Mouse (Mus musculus) left cerebral cortex, adult 18-20 months (tissue): ENCODE data around the gene Dock11. TPM values are rescaled to one million over a fixed set of nuclear protein-coding genes. Genes with fewer than 3 reads are reported as not detected.

Experiments used
- DNase-seq, 2 experiments: peaks; one replicate each; pipeline ENCODE4 v3.0.0; 2021 to 2022; ENCODE audit warnings: low spot score in 2 of 2, mixed read lengths in 1 of 2
- long read RNA-seq, 2 experiments: library from polyadenylated mRNA; stranded (forward); transcript quantifications; one replicate each; pipeline ENCODE4 v2.0.0; 2021
- total RNA-seq, 2 experiments: library from RNA; stranded (reverse); gene quantifications; 2 replicates each; pipeline ENCODE4 v1.2.3; 2021

Dock11 gene
- total RNA-seq, result 1 to 10 TPM; 5.9 to 6.1 TPM
- long read RNA-seq, experiment 1, full-length matches to known transcripts, result 1 of 3 reads
- long read RNA-seq, experiment 1, partial matches to known transcripts, result 1 of 3 reads
- long read RNA-seq, experiment 1, other reads (novel, unspliced or antisense), result 1 of 3 reads
- long read RNA-seq, experiment 2, partial matches to known transcripts, result 1 of 1 reads
- long read RNA-seq, experiment 2, other reads (novel, unspliced or antisense), result 0 of 1 reads

DNA sequence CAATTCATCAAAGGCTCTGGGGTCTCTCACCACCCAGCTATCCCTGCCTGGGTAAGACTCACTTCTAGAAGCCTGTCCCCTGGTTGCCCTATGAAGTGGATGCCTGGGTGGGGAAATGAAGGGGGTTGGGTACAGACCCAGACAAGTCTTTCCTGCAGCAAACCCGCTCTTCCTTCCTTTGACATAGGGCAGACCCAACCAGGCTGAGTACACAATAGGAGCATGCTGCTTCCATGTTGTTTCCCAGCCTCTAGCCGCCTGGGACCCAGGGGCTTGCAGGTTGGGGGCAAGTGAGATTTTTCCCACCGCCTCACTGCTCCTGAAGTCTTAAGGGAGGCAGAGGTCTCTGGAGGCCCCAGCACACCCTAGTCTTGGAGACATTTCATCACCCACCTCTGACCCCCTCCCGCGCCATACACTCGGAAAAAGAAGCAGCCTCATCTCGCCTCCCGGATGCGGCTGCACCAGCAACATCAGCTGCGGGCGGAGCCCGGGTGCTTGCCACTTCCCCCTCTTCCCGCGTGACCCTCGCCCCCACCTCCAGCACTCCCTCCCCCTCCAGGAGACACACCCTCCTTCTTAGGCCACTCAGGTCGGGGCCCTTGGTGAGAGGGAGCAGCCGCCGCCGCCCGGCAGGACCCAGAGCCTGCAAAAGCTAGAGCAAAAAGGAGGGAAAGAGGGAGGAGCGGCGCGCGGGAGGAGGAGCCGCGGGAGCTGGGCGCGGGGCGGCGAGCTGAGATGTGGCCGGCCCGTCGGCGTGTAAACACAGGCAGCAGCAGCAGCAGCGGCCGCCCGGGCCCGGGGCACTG is at the start of gene Dock11:
Gene Dock11, plus strand, starts transcription at position 746 of the 809 bp plus-strand sequence.
- DNase-seq, result peak; percentile 28 to 30

DNA sequence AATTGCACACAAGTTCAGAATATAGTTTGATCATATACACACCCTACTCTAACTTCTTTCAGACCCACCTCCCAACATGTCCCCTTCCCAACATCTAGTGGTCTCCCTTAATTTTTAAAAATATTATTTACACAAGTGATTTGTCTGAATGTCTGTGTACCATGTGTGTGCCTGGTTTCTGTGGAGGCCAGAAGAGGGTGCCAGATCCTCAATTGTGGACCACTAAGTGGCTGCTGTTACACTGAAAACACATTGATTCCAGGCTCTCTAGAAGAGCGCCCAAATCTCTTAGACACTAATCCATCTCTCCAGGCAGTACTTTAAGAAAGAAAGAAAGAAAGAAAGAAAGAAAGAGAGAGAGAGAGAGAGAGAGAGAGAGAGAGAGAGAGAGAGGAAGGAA is 8.9 kb upstream of the Dock11 start:
- DNase-seq, result no peak

- peak in 1 of 2 experiments; percentile 2 for DNase-seq
These were observed 540 bp downstream of the Dock11 start for GRCm38 (mm10) chrX:35888945-35889799.

DNA sequence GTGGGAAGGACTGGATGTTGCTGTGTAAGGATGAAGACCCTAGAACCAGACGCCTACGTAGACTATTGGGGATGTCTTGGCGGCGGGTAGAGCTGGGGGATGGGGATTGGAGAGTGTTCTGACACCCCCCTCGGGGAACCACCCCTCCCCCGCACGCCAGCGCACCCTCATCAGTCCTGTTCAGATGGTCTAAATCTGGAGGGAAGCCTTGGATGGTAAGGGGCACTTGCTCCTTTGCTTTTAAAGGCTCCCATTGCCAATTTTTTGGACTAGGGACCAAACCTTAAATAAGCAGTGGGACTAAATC is 1.1 kb downstream of the Dock11 start:
- DNase-seq, result peak in 1 of 2 experiments; percentile 1

DNA sequence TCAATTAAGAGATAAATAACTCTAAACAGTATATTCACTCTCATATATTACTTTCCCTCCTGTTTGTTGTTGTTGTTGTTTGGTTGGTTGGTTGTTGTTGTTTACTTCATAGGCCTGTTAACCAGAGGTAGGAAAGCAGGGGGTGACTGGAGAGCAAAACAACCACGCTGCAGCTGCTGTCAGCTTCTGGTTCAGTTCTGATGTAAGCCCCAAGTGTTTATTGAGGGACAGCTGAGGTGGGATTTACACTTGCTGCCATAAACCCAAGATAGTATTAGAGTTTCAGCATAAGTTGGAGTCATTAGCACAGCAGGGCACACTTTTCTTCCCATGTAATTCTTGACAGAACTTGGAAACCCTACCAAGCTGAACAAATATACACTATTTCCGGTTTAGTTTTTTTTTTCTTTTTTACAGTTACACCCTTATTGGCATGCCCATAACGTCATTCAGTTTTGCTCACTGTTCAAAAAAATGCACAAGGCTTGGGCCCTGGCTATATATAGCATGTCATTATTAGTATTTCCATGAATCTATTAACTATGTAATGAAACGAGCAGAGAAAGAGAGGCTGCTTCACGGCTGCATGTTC is 3.0 kb downstream of the Dock11 start:
- DNase-seq, result no peak

- no peak for DNase-seq
These were observed 3.7 kb downstream of the Dock11 start for GRCm38 (mm10) chrX:35892377-35892776.

- no peak for DNase-seq
These were observed 9.2 kb downstream of the Dock11 start for GRCm38 (mm10) chrX:35897648-35898500.

DNA sequence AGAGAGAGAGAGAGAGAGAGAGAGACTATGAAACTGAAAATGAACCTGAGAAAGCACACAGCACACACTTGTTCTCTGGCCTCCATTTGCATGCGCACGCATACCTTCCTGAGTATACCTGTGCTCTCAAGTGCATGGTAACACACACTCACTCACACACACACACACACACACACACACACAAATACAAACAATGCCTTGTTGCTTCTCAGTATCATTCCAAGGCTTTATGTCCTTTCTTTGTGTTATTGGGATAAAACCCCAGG is 9.8 kb downstream of the Dock11 start:
- DNase-seq, result no peak

DNA sequence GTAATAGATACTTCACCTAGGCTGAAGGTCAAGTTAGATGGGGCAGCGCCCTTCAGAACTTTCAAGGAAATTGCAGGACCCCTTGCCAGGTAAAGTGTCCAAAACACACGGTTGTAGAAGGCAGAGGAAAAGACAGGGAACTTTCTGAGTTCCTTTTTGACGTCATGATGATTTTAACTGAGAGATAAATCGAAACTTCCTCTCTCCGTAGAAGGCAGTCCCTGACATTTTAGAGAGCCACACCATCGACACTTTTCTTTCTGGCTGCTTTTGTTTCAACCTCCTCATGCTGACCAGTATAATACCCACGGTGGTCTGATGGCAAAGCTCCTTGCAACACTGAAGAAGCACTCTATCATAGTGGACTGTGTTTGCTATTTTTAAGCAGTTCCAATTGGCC is 15.7 kb downstream of the Dock11 start:
- DNase-seq, result no peak

DNA sequence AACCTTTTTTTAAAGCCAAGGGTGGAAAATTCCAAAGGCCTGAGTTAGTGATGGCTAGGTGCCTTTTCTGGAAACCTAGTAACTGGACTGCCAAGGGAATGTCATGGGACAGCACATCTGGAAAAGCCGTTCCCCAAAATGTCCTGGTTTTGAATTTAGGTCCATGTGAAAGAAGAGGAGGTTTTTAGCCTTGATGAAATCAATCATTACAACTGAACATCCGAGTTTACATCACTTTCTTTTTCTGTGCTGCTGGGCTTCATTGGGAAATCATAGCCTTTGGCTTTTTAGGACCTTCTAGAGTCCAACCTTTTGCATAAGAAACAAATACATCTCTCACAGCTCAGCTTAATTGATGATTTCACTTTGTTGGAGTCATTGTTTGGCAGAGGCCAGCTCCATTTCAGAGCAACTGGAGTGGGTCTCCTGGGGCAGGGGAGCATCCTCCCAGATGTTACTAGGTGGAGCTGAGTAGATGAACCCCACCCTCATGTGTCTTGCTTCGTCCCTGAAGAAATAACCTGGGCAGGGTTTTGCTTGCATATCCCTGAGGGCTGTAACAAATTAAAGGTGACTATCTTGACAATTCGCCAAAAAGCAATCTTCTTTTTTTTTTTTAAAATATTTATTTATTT is 18.2 kb downstream of the Dock11 start:
- no peak for DNase-seq

DNA sequence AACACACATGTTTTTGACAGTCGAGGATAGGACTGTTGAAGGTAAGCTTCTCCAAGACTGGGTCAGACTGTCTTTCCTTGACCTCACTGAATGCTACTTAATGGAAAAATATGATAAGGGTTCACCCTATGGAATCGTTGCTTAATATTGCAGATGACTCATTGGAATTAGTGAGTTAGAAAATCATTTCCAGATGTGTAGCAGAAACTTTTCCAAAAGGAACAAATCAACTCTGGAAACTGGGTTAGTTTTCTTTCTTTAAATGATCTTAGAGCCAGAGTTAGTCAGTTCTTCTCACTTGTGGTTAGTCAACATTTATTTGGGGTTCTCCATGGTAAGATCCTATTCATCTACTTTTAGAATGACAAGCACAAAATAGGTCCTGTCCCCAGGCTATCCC is 30.9 kb downstream of the Dock11 start:
- DNase-seq, result no peak

- DNase-seq, result no peak
These were observed 31.5 kb downstream of the Dock11 start for GRCm38 (mm10) chrX:35920096-35920607.

- no peak for DNase-seq
These were observed 33.3 kb downstream of the Dock11 start for GRCm38 (mm10) chrX:35921922-35922321.

DNA sequence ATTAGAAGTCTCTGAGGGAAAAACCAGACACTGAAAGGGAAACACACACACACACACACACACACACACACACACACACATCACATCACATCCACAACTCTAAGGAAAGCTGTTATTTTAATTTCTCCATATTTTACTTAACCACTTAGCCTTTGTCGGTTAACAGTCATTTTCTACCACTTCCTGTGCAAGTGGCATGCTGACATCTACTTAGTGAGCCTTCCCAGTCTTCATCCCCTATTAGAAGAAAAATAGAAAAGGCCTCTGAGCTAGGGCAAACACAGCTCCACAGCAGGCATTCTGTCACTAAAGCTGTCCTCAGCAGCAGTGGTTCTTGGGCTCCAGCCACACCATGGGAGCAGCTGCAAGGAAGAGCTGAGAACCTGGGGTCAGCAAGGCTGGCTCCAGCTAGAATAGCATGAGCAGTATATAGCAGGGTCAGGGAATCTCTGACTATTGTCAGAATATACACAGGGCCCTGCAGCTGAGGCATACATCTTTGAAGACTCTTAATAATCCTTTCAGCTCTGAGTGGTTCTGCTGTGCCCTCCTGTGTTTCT is 36.2 kb downstream of the Dock11 start:
- DNase-seq, result no peak

- no peak for DNase-seq
These were observed 41.7 kb downstream of the Dock11 start for GRCm38 (mm10) chrX:35930094-35930933.

DNA sequence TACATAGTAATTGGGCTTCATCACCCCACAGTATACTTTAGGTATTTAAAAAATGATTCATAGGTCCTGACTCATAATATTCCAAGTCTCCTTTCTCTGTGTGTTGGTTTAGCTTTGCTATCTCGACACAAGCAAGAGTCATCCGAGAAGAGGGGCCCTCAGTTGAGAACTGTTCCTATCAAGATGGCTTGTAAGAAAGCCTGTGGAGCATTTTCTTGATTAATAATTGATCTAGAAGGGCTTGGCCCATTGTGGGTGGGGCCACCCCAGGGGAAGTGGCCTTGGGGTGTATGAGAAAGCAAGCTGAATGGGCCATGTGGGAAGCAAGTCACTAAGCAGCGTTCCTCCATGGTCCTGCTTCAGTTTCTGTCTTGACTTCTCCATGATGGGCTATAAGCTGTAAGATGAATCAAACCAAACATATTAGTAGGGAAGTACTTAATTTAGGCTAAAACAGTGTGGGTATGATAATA is 42.3 kb downstream of the Dock11 start:
- no peak for DNase-seq

DNA sequence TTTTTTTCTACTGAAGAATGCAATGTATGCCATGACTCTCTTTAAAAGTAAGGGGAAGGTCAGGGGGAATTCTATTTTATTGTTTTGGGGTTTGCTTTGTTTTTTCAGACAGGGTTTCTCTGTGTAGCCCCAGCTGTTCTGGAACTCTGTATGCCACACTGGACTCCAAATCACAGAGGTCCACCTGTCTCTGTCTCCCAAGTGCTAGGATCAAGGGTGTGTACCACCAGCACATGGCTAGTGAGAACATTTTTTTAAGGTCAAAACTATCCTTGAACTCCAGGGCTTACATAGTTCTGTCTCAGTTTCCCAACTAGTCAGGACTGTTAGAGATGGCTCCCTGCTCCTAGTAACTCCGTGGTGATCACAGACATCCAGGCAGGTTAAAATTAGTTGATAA is 43.3 kb downstream of the Dock11 start:
- DNase-seq, result no peak

GRCm38 (mm10) chrX:35932952-35933351 is 44.3 kb downstream of the Dock11 start:
- DNase-seq, result no peak

DNA sequence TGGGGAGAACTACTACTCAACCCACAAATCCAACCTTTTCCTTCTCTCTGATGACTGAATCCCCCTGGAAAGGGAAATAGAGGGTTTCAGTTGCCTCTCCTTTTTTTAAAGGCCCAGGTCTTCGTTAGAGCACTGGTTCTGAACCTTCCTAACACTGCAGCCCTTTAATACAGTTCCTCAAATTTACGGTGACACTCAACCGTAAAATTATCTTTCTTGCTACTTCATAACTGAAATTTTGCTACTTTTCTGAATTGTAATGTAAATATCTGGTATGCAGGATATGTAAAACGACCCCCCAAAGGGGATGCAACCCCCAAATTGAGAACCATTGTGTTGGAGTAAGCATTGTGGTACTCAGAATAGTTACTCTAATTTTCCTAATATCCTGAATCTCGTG is 49.5 kb downstream of the Dock11 start:
- no peak for DNase-seq
